Mouse (Mus musculus): ENCODE data around the gene AA986860.

The AA986860 gene

GRCm38 (mm10) chr1:130745591-130745990, 13.8 kb downstream of the AA986860 start:
- ChIA-PET POLR2A (interaction anchor here in 1 of 4 experiments (1.0 to 1.8 kb wide), 3 partner anchors 10 to 30 kb away, joined by 3 to 8 read pairs (median 4); partner anchors contain the start of genes AA986860 and Gm29427), CTCF (no interaction called here)

GRCm38 (mm10) chr1:130746819-130747218, 15.0 kb downstream of the AA986860 start:
- ChIA-PET CTCF (no interaction called here), POLR2A (interaction anchor here in 1 of 4 experiments (0.5 to 0.8 kb wide), 2 partner anchors 1200 to 1690 kb away, joined by 4 read pairs; no protein-coding TSS in a partner anchor)

GRCm38 (mm10) chr1:130759689-130760088, 27.9 kb downstream of the AA986860 start:
- POLR2A ChIA-PET: no interaction called here
- CTCF ChIA-PET: no interaction called here

- POLR2A ChIA-PET: interaction anchor here in 1 of 4 experiments (0.9 to 2.1 kb wide), 2 partner anchors 11 to 21 kb away, joined by 3 to 6 read pairs; no protein-coding TSS in a partner anchor
- CTCF ChIA-PET: no interaction called here
Observed at GRCm38 (mm10) chr1:130761597-130761996, 29.8 kb downstream of the AA986860 start.

- CTCF ChIA-PET: interaction anchor here in 1 of 4 experiments (0.7 kb wide), 1 partner anchor 354 kb away, joined by 4 read pairs; no protein-coding TSS in a partner anchor
- POLR2A ChIA-PET: interaction anchor here in 1 of 4 experiments (0.9 to 2.1 kb wide), 2 partner anchors 11 to 22 kb away, joined by 3 to 6 read pairs; no protein-coding TSS in a partner anchor
Observed at GRCm38 (mm10) chr1:130762045-130762760, 30.4 kb downstream of the AA986860 start.

GRCm38 (mm10) chr1:130764027-130764461, 32.3 kb downstream of the AA986860 start:
- POLR2A ChIA-PET: interaction anchor here in 1 of 4 experiments (1.0 kb wide), 1 partner anchor 49 kb away, joined by 3 read pairs; the partner anchor contains the start of gene Gm29427
- CTCF ChIA-PET: no interaction called here

- CTCF ChIA-PET: no interaction called here
- POLR2A ChIA-PET: interaction anchor here in 2 of 4 experiments (1.5 to 1.8 kb wide), 2 partner anchors 11 to 35 kb away, joined by 3 to 7 read pairs; partner anchors contain the start of gene AA986860 (in 1 of the 2)
Observed at GRCm38 (mm10) chr1:130767066-130767465, 35.3 kb downstream of the AA986860 start.

- ChIA-PET POLR2A (interaction anchor here in 2 of 4 experiments (0.5 to 1.4 kb wide), 2 partner anchors 9 to 79 kb away, joined by 3 to 4 read pairs; no protein-coding TSS in a partner anchor), CTCF (interaction anchor here in 1 of 4 experiments (1.2 kb wide), 1 partner anchor 14 kb away, joined by 4 read pairs; no protein-coding TSS in a partner anchor)
Observed at GRCm38 (mm10) chr1:130769925-130770324, 38.1 kb downstream of the AA986860 start.

- ChIA-PET POLR2A (no interaction called here), CTCF (no interaction called here)
Observed at GRCm38 (mm10) chr1:130770487-130770886, 38.7 kb downstream of the AA986860 start.

- ChIA-PET CTCF (interaction anchor here in 1 of 4 experiments (0.6 kb wide), 1 partner anchor 421 kb away, joined by 10 read pairs; no protein-coding TSS in a partner anchor), POLR2A (no interaction called here)
Observed at GRCm38 (mm10) chr1:130770981-130771494, 39.3 kb downstream of the AA986860 start.

GRCm38 (mm10) chr1:130775234-130775633, 43.5 kb downstream of the AA986860 start:
- ChIA-PET POLR2A (no interaction called here), CTCF (no interaction called here)

GRCm38 (mm10) chr1:130775691-130776331, 44.0 kb downstream of the AA986860 start:
- POLR2A ChIA-PET: no interaction called here
- CTCF ChIA-PET: no interaction called here

- POLR2A ChIA-PET: interaction anchor here in 1 of 4 experiments (2.1 kb wide), 1 partner anchor 9 kb away, joined by 7 read pairs; no protein-coding TSS in a partner anchor
- CTCF ChIA-PET: interaction anchor here in 1 of 4 experiments (0.6 kb wide), 1 partner anchor 53 kb away, joined by 3 read pairs; no protein-coding TSS in a partner anchor
Observed at GRCm38 (mm10) chr1:130776645-130777044, 44.9 kb downstream of the AA986860 start.

- POLR2A ChIA-PET: interaction anchor here in 1 of 4 experiments (1.1 kb wide), 1 partner anchor 48 kb away, joined by 3 read pairs; the partner anchor contains the start of gene AA986860
Observed at GRCm38 (mm10) chr1:130779867-130780266, 48.1 kb downstream of the AA986860 start.

GRCm38 (mm10) chr1:130784054-130784453, 52.3 kb downstream of the AA986860 start:
- POLR2A ChIA-PET: interaction anchor here in 2 of 4 experiments (1.3 to 2.2 kb wide), 2 partner anchors 66 to 68 kb away, joined by 3 to 8 read pairs; partner anchors contain the start of gene Gm29427 (in 1 of the 2)
- CTCF ChIA-PET: interaction anchor here (0.6 to 1.6 kb wide), 10 partner anchors 12 to 757 kb away, joined by 3 to 6 read pairs (median 3); partner anchors contain the start of gene Gm29427 (in 2 of the 4)

More at GRCm38 (mm10) chr1:130779867-130780266, 48.1 kb downstream of the AA986860 start:
- CTCF ChIA-PET: no interaction called here

GRCm38 (mm10) chr1:130787001-130787400, 55.2 kb downstream of the AA986860 start:
- ChIA-PET CTCF (interaction anchor here in 3 of 4 experiments (0.6 to 2.2 kb wide), 14 partner anchors 9 to 483 kb away, joined by 3 to 12 read pairs (median 4); no protein-coding TSS in a partner anchor), POLR2A (interaction anchor here in 1 of 4 experiments (1.3 kb wide), 1 partner anchor 100 kb away, joined by 5 read pairs; no protein-coding TSS in a partner anchor)

GRCm38 (mm10) chr1:130789512-130790451, 58.0 kb downstream of the AA986860 start:
- ChIA-PET CTCF (interaction anchor here in 1 of 4 experiments (0.5 kb wide), 1 partner anchor 88 kb away, joined by 3 read pairs; no protein-coding TSS in a partner anchor), POLR2A (interaction anchor here in 2 of 4 experiments (0.6 kb wide), 2 partner anchors 106 to 589 kb away, joined by 3 to 10 read pairs; no protein-coding TSS in a partner anchor)
